Comparison of ENCODE assay signal across 8 mouse cellular contexts in genomic region chr15:83425794-83426193, GRCm38 (mm10). TPM values are rescaled to one million over a fixed set of nuclear protein-coding genes. Genes with fewer than 3 reads are reported as not detected.
DNase-seq lines count a peak whose midpoint lies in the region; ATAC-seq lines count a peak whose summit lies in the region.

No protein-coding gene starts in this region.

- 46% methylated on average over 5 of the region's 5 CpGs for WGBS in forebrain, embryonic 13.5 days
- WGBS in forebrain, embryonic 16.5 days, result 49% methylated on average over 5 of the region's 5 CpGs
- 52% methylated on average over 5 of the region's 5 CpGs for WGBS in neural tube, embryonic 11.5 days
- 43% methylated on average over 5 of the region's 5 CpGs for WGBS in stomach, embryonic 16.5 days

- H3K4me2 ChIP-seq in forebrain, embryonic 13.5 days, result no peak overlapping the region
- H3K4me2 ChIP-seq in forebrain, embryonic 16.5 days (ENCODE audit: low read length), result no peak overlapping the region
- H3K4me2 ChIP-seq in neural tube, embryonic 11.5 days (ENCODE audit: low read depth), result no peak overlapping the region
- H3K4me2 ChIP-seq in stomach, embryonic 16.5 days (ENCODE audit: low read depth, low read length), result no peak overlapping the region

- H3K4me1 ChIP-seq in forebrain, embryonic 13.5 days, result 0 out of 2 replicates have a peak, but pooled peaks cover 5% of the 10 kb centered on the region
- no peaks in the 10 kb centered on the region for H3K4me1 ChIP-seq in forebrain, embryonic 16.5 days (replicated peaks; ENCODE audit: control insufficient read depth, insufficient read depth, low read length)
- peaks cover 3% of the 10 kb centered on the region; the same call in 1 of the 2 replicates for H3K4me1 ChIP-seq in neural tube, embryonic 11.5 days (ENCODE audit: control insufficient read depth, insufficient read depth, low read length)
- H3K4me1 ChIP-seq in stomach, embryonic 16.5 days (ENCODE audit: control insufficient read depth, insufficient read depth, low read length), result peaks cover 37% of the 10 kb centered on the region

- no peak overlapping the region for H3K27ac ChIP-seq in forebrain, embryonic 13.5 days
- no peak overlapping the region for H3K27ac ChIP-seq in forebrain, embryonic 16.5 days (ENCODE audit: low read length)
- H3K27ac ChIP-seq in neural tube, embryonic 11.5 days (ENCODE audit: low read depth, low read length), result no peak overlapping the region
- peak overlapping the region; percentile 39; the same call in 1 of the 2 replicates for H3K27ac ChIP-seq in stomach, embryonic 16.5 days (ENCODE audit: low read length)

- H3K4me3 ChIP-seq in forebrain, embryonic 13.5 days, result no peak overlapping the region
- no peak overlapping the region for H3K4me3 ChIP-seq in forebrain, embryonic 16.5 days (replicated peaks; ENCODE audit: low read length)
- no peak overlapping the region for H3K4me3 ChIP-seq in neural tube, embryonic 11.5 days (ENCODE audit: low read depth, low read length)
- H3K4me3 ChIP-seq in stomach, embryonic 16.5 days (replicated peaks; ENCODE audit: low read length), result no peak overlapping the region

- ATAC-seq in forebrain, embryonic 13.5 days, result no peak
- ATAC-seq in forebrain, embryonic 16.5 days, result no peak
- no peak for ATAC-seq in neural tube, embryonic 11.5 days (ENCODE audit: insufficient read depth, low FRiP score, low TSS enrichment)
- ATAC-seq in stomach, embryonic 16.5 days (ENCODE audit: insufficient read depth, low FRiP score), result no peak

- DNase-seq in neural tube, embryonic 11.5 days (ENCODE audit: low spot score), result peak; percentile 20
- no peak for DNase-seq in neural tube, embryonic 10.5 days (ENCODE audit: extremely low spot score, low spot score)
- peak; percentile 40 to 41 for DNase-seq in kidney, postnatal 4 days
- DNase-seq in left cerebral cortex, adult 11 months (ENCODE audit: low spot score), result no peak
- no peak for DNase-seq in gastrocnemius, postnatal 25 days

- H3K36me3 ChIP-seq in forebrain, embryonic 13.5 days (ENCODE audit: poor library complexity, severe bottlenecking), result no peaks in the 10 kb centered on the region
- no peaks in the 10 kb centered on the region for H3K36me3 ChIP-seq in forebrain, embryonic 16.5 days (ENCODE audit: control insufficient read depth, insufficient read depth)
- no peaks in the 10 kb centered on the region for H3K36me3 ChIP-seq in neural tube, embryonic 11.5 days (ENCODE audit: control insufficient read depth, insufficient read depth, low read length)
- H3K36me3 ChIP-seq in stomach, embryonic 16.5 days (ENCODE audit: control insufficient read depth, insufficient read depth, low read length), result no peaks in the 10 kb centered on the region

- no peaks in the 10 kb centered on the region for H3K27me3 ChIP-seq in forebrain, embryonic 13.5 days
- no peaks in the 10 kb centered on the region for H3K27me3 ChIP-seq in forebrain, embryonic 16.5 days (replicated peaks; ENCODE audit: control insufficient read depth, insufficient read depth, low read length)
- no peaks in the 10 kb centered on the region for H3K27me3 ChIP-seq in neural tube, embryonic 11.5 days (ENCODE audit: control insufficient read depth, insufficient read depth, low read length)
- no peaks in the 10 kb centered on the region for H3K27me3 ChIP-seq in stomach, embryonic 16.5 days (ENCODE audit: control insufficient read depth, insufficient read depth, low read length)

- no peaks in the 10 kb centered on the region for H3K9me3 ChIP-seq in forebrain, embryonic 13.5 days (replicated peaks)
- H3K9me3 ChIP-seq in forebrain, embryonic 16.5 days (ENCODE audit: control insufficient read depth, low read length), result no peaks in the 10 kb centered on the region
- no peaks in the 10 kb centered on the region for H3K9me3 ChIP-seq in neural tube, embryonic 11.5 days (ENCODE audit: control insufficient read depth, low read length)
- H3K9me3 ChIP-seq in stomach, embryonic 16.5 days (replicated peaks; ENCODE audit: control insufficient read depth, low read length), result no peaks in the 10 kb centered on the region

- H3K9ac ChIP-seq in forebrain, embryonic 13.5 days, result 0 out of 2 replicates have a peak overlapping the region, but pooled peaks have one; percentile 9
- H3K9ac ChIP-seq in forebrain, embryonic 16.5 days (replicated peaks; ENCODE audit: low read depth, low read length), result no peak overlapping the region
- H3K9ac ChIP-seq in neural tube, embryonic 11.5 days (ENCODE audit: low read length), result no peak overlapping the region
- no peak overlapping the region for H3K9ac ChIP-seq in stomach, embryonic 16.5 days (ENCODE audit: low read length)

RNA-seq across cellular contexts. Expression of gene Pacsin2, which starts 38.6 kb away (rescaled TPM):
- polyA plus RNA-seq in forebrain, embryonic 13.5 days (2015; fragmentation: Nextera tagmentation; extraction: Ambion mirVana), result 26.0 TPM in 2 replicates
- 19.8 and 20.0 TPM in 2 replicates for polyA plus RNA-seq in forebrain, embryonic 16.5 days (2015; fragmentation: Nextera tagmentation; extraction: Ambion mirVana)
- polyA plus RNA-seq in neural tube, embryonic 11.5 days (2014; fragmentation: Nextera tagmentation; extraction: Ambion mirVana), result 43.1 and 46.2 TPM in 2 replicates
- polyA plus RNA-seq in stomach, embryonic 16.5 days (2015; fragmentation: Nextera tagmentation; extraction: Ambion mirVana), result 64.5 and 67.9 TPM in 2 replicates
- 10 to 100 TPM; 51.6 to 53.8 TPM for total RNA-seq in gastrocnemius, postnatal 25 days (2021)

Comparison
In these comparisons a context has a peak if more than half of its experiments do, and no peak if none do; other contexts are left out.
1. DNase-seq: peak in neural tube, embryonic 11.5 days (single experiment) and kidney, postnatal 4 days (2 of 2); none in neural tube, embryonic 10.5 days (single experiment), left cerebral cortex, adult 11 months (single experiment) and gastrocnemius, postnatal 25 days (single experiment).